Mouse (Mus musculus): ENCODE measurements around the gene Fgf12. TPM values are rescaled to one million over a fixed set of nuclear protein-coding genes. Genes with fewer than 3 reads are reported as not detected.

The Fgf12 gene
- polyA plus RNA-seq (2014; fragmentation: Illumina TruSeq; extraction: RNeasy Lipid Tissue Mini Kit (QIAGEN cat#74804); ENCODE audit: low read depth, low replicate concordance), result 4.8 TPM

DNA sequence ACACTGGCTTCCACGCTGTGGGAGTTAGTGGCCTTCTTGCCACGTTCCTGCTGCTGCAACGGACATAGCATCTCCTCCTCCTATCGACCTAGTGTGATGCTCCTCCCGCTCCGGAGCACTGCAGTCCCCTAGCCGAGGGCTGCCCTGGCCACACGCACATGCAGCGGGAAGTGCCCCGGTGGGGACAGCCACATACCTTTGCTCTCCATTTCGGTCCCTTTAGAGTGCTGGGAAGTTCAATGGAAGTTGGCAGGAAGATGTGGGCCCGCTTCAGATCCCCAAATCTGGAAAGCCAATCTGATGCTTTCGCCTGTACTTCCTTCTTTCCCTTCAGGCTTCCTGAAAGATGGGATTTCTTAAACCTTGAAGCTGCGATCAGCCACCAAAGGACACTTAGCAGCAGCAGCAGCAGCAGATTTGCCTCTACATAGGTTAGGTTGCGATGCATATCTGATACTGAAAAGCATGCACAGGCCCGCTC is at the start of gene Fgf12:
TSS of gene Fgf12 (minus strand) at position 431 of the 481 bp plus-strand sequence.

Other genes starting within 250 kb of the Fgf12 start
- 19.2 TPM for gene Mb21d2, start 176.6 kb upstream of the Fgf12 start, polyA plus RNA-seq (2014; fragmentation: Illumina TruSeq; extraction: RNeasy Lipid Tissue Mini Kit (QIAGEN cat#74804); ENCODE audit: low read depth, low replicate concordance)